Mouse (Mus musculus) testis, adult 2 months (tissue): ENCODE measurements around the gene Rad21l.

Experiments
- CTCF ChIP-seq: fragments of 200-500 bp; IDR thresholded peaks from 2 replicates; pipeline ENCODE4 v1.5.1; 2012; ENCODE audit warnings: low read depth, mild to moderate bottlenecking, inconsistent platforms, low read length, moderate library complexity; ENCODE audit not compliant: control insufficient read depth, insufficient read depth, insufficient replicate concordance
- POLR2A ChIP-seq: fragments of 200-500 bp; IDR thresholded peaks from 2 replicates; pipeline ENCODE4 v1.6.1; 2012; ENCODE audit warnings: low read depth, mild to moderate bottlenecking, inconsistent platforms, low read length, moderate library complexity; ENCODE audit not compliant: control insufficient read depth

DNA sequence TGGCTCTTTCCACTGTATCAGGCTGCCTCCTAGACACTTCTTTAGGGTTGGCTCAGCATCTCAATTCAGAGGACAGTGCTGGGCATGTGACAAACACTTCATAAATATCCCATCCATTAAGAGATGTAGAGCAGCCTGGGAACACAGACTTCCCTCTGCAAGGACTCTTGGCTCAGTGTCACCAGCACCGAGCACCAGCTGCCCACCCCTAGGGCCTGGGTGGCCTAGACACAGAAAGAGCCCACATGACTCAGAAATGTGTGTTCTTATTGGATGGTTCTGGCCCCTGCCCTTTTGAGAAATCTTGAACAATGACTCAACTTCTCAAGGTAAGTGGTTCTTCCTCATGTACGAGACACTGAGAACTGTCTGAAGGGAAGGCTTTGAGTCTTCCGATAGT is 40.3 kb downstream of the Rad21l start:
- no peak for TF ChIP-seq CTCF
- no peak for TF ChIP-seq POLR2A
